Mouse (Mus musculus): ENCODE results near the gene 1700123O20Rik.

Gene 1700123O20Rik

GRCm38 (mm10) chr14:54674317-54674716, 11.7 kb upstream of the 1700123O20Rik start:
- CTCF ChIA-PET = interaction anchor here (0.6 to 1.0 kb wide), 3 partner anchors 15 to 21 kb away, joined by 3 to 4 read pairs (median 3); no protein-coding TSS in a partner anchor

- CTCF ChIA-PET = interaction anchor here (0.7 kb wide), 1 partner anchor 67 kb away, joined by 4 read pairs; no protein-coding TSS in a partner anchor
These were observed 9.7 kb upstream of the 1700123O20Rik start for GRCm38 (mm10) chr14:54676290-54676689.

GRCm38 (mm10) chr14:54678657-54679304, 7.2 kb upstream of the 1700123O20Rik start:
- CTCF ChIA-PET = interaction anchor here (0.7 to 1.4 kb wide), 2 partner anchors 20 to 35 kb away, joined by 3 to 4 read pairs; no protein-coding TSS in a partner anchor

GRCm38 (mm10) chr14:54682396-54682795, 3.6 kb upstream of the 1700123O20Rik start:
- CTCF ChIA-PET = interaction anchor here (0.6 kb wide), 1 partner anchor 31 kb away, joined by 5 read pairs; no protein-coding TSS in a partner anchor

- CTCF ChIA-PET = no interaction called here
These were observed 545 bp upstream of the 1700123O20Rik start for GRCm38 (mm10) chr14:54685471-54685870.

- CTCF ChIA-PET = no interaction called here
These were observed 617 bp downstream of the 1700123O20Rik start, which contains the start of gene Acin1 for GRCm38 (mm10) chr14:54686522-54687143. TSS of gene Acin1 (minus strand) at chr14:54686931.

- CTCF ChIA-PET = no interaction called here
These were observed 1.2 kb downstream of the 1700123O20Rik start for GRCm38 (mm10) chr14:54687251-54687650.

GRCm38 (mm10) chr14:54695042-54695441, 9.0 kb downstream of the 1700123O20Rik start:
- CTCF ChIA-PET = no interaction called here

- CTCF ChIA-PET = no interaction called here
These were observed 10.7 kb downstream of the 1700123O20Rik start for GRCm38 (mm10) chr14:54696752-54697151.

- CTCF ChIA-PET = interaction anchor here (0.7 kb wide), 1 partner anchor 9 kb away, joined by 3 read pairs; no protein-coding TSS in a partner anchor
These were observed 12.7 kb downstream of the 1700123O20Rik start, which contains the start of gene Gm29776 for GRCm38 (mm10) chr14:54698733-54699132. TSS of gene Gm29776 (minus strand) at chr14:54698833.

- CTCF ChIA-PET = no interaction called here
These were observed 13.6 kb downstream of the 1700123O20Rik start for GRCm38 (mm10) chr14:54699586-54699985.

- CTCF ChIA-PET = no interaction called here
These were observed 15.3 kb downstream of the 1700123O20Rik start for GRCm38 (mm10) chr14:54701298-54701697.

- CTCF ChIA-PET = interaction anchor here (0.6 kb wide), 1 partner anchor 11 kb away, joined by 4 read pairs; no protein-coding TSS in a partner anchor
These were observed 17.2 kb downstream of the 1700123O20Rik start for GRCm38 (mm10) chr14:54703207-54703606.

- CTCF ChIA-PET = interaction anchor here (0.7 kb wide), 1 partner anchor 17 kb away, joined by 3 read pairs; no protein-coding TSS in a partner anchor
These were observed 19.8 kb downstream of the 1700123O20Rik start for GRCm38 (mm10) chr14:54705844-54706243.

- CTCF ChIA-PET = no interaction called here
These were observed 20.7 kb downstream of the 1700123O20Rik start for GRCm38 (mm10) chr14:54706589-54707320.

- CTCF ChIA-PET = no interaction called here
These were observed 23.0 kb downstream of the 1700123O20Rik start for GRCm38 (mm10) chr14:54709054-54709453.

GRCm38 (mm10) chr14:54712074-54712473, 26.1 kb downstream of the 1700123O20Rik start, which contains the start of gene Cebpe:
TSS of gene Cebpe (minus strand) at chr14:54712174.
- CTCF ChIA-PET = no interaction called here

- CTCF ChIA-PET = interaction anchor here (0.7 kb wide), 2 partner anchors 9 to 30 kb away, joined by 3 to 5 read pairs; no protein-coding TSS in a partner anchor
These were observed 26.8 kb downstream of the 1700123O20Rik start for GRCm38 (mm10) chr14:54712861-54713260.

GRCm38 (mm10) chr14:54714121-54714520, 28.1 kb downstream of the 1700123O20Rik start:
- CTCF ChIA-PET = interaction anchor here (0.6 kb wide), 4 partner anchors 11 to 651 kb away, joined by 4 to 6 read pairs (median 4); no protein-coding TSS in a partner anchor

- CTCF ChIA-PET = interaction anchor here (0.6 kb wide), 4 partner anchors 12 to 652 kb away, joined by 4 to 6 read pairs (median 4); no protein-coding TSS in a partner anchor
These were observed 28.6 kb downstream of the 1700123O20Rik start for GRCm38 (mm10) chr14:54714617-54715081.

- CTCF ChIA-PET = interaction anchor here (0.7 kb wide), 1 partner anchor 334 kb away, joined by 3 read pairs; no protein-coding TSS in a partner anchor
These were observed 29.4 kb downstream of the 1700123O20Rik start for GRCm38 (mm10) chr14:54715402-54715801.
